Mouse (Mus musculus) liver (tissue): ENCODE data around the gene Oit3.
"Not testable (repeated sequence)": the region's sequence is repeated elsewhere in the genome, so short reads cannot be mapped to it uniquely, and the experiment has no call there.

ENCODE experiments used
- DNase-seq: peaks from one replicate; pipeline ENCODE4 v3.0.0-alpha.2; 2020; ENCODE audit warnings: mixed read lengths

The Oit3 gene

DNA sequence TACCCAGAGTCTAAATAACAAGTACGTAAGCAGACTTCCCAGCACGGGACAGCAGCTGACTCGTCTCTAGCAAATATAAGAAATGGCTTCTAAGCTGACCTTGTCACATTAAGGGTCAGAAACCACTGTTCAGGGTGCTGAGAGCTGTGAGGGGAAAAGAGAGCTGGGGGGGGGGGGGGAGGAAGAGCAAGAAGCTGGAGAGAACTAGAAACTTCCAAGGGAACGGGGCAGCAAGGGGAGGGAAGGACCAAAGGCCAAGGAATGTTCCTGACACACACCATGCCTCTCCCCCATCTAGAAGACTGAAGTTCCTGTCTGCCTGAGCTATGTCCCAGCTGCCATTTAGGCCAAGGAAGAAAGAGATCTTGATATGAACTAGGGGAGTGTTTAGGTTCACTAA, 15.2 kb downstream of the Oit3 start:
- no peak for DNase-seq

DNA sequence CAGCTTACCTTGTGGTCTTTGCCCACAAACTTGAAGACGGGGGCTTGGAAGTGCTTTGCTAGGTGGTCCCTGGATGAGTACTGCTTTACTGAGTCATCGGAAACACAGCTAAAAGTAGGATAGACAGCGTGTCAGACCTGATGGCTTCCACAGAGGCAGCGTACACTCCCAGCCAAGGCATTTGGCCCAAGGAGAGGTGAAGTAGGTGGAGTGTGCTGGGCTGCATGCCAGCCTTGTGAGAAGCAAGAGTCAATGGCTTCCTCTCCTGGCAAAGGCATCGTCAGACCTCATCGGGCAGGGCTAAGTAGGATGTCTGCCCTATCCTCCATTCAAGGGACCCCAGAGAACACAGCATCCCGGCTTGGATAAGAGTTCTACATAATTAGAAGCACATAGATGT, 16.2 kb downstream of the Oit3 start:
- no peak for DNase-seq

DNA sequence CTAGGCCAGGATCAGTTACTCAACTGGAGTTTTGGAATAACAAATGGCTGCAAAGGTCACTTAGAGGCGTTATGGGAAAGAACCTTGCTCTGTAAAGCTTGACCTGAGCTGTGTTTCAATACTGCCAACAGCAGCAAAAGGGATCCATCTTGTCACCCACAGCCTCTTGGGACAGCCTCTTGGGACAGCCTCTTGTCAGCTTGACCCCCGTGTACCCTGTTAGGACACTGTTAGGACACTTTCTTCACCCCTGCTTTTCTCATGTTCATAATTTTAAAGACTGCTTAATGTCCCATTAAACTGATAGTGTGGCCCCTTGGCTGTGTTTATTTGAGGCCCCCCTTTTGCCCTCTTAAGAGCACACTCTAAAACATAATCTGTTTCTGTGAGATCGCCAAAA, 17.1 kb downstream of the Oit3 start:
- no peak for DNase-seq

DNA sequence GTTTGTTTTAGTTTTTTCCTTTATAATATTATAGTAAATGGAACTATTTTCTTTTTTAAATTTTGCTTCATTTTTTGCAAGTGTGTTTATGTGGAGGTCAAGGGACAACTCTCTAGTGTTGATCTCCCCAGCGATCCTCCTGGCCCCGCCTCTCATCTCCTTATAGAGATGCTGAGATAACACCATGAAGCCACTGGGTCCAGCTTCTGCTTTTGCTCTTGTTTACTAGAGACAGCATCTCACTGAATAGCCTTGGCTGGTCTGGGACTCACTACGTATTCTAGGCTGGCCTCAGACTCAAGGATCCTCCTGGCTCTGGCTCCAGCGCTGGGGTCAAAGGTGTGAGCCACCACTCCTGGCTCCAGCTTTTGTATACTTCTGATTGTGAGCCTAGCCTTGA, 22.1 kb downstream of the Oit3 start:
- DNase-seq: no peak

DNA sequence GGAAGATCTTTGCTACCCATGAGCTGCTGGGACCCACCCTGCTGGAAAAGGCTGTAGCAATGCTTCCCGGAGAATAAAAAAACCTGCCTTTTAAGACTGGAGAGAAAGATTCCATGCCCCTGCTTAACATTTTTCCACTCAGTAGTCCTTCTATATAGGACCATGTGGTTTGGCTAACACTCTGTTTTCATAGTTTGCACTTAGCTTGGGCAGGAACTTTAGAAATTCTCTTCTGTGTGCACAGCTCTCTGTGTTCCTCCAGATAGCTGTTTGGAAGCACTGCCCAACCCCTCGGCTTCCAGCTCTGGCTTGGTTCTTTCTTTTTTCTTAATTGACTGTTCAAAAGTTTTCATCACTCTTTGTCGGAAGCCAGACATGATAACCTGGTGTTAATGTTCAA, 25.0 kb downstream of the Oit3 start:
- no peak for DNase-seq

DNA sequence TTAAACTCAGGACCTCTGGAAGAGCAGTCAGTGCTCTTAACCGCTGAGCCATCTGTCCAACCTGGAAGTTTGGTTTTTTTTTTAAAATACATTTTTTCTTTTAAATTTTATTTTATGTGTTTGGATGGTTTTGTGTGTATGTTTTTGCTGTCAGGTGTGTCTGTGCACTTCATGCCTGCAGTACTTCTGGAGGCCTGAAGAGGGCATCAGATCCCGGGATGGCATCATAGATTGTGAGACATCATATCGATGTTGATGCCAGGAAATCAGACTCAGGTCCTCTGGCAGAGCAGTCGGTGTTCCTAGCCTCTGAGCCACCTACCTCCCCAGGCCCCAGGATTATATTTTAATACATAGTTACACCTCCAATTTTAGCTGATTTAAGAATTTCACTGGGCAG, 27.9 kb downstream of the Oit3 start:
- no peak for DNase-seq

DNA sequence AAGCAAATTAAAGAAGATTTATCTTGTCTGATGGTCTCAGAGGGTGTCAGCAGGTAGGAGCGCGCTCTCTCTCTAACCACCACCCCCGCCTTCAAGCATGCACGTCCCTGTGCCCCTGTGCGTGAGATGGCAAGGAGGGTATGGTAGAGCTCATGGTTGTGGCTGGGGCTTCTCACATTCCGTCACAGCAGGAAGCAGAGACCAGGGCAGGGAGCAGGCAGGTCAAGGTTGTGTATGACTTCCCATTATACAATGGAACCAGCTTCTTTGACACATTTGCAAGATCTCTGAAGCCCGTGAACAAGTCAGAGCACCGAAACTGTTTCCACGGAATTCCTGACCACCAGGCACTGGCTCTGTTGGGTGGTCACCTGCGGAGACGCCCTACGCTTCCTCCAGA, 31.3 kb downstream of the Oit3 start:
- no peak for DNase-seq

DNA sequence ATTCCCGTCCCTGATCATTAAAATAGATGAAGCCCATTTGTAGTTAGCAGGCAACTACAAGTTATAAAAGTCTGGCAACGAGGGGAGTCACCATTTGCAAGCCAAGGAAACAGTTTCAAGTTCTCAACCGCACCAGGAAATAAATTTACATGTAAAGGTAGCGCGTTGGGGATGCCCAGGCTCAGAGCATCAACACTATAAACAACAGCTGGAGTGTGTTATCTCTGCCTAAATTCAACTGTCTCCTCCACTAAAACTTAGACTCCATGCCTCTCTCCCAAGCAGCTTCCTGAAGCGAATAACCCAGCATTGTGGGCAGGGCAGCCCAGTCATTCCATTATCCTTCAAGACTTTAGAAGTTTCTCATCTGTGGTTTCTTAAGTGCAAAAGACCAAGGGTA, 33.1 kb downstream of the Oit3 start:
- DNase-seq: no peak

DNA sequence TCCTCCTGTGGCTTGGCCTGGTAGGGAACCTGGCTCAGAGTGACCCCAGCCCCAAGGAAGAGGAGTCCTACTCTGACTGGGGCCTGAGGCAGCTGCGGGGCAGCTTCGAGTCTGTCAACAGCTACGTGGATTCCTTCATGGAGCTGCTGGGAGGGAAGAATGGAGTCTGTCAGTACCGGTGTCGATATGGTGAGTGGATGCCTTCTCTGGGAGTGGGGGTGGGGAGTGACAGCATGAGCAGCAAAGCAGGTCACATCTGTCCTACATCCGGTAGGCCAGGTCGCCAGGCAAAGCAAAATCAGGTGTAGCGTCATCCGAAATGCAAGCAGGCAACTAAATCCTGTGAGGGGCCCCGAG, 37.8 kb downstream of the Oit3 start:
- DNase-seq: no peak

DNA sequence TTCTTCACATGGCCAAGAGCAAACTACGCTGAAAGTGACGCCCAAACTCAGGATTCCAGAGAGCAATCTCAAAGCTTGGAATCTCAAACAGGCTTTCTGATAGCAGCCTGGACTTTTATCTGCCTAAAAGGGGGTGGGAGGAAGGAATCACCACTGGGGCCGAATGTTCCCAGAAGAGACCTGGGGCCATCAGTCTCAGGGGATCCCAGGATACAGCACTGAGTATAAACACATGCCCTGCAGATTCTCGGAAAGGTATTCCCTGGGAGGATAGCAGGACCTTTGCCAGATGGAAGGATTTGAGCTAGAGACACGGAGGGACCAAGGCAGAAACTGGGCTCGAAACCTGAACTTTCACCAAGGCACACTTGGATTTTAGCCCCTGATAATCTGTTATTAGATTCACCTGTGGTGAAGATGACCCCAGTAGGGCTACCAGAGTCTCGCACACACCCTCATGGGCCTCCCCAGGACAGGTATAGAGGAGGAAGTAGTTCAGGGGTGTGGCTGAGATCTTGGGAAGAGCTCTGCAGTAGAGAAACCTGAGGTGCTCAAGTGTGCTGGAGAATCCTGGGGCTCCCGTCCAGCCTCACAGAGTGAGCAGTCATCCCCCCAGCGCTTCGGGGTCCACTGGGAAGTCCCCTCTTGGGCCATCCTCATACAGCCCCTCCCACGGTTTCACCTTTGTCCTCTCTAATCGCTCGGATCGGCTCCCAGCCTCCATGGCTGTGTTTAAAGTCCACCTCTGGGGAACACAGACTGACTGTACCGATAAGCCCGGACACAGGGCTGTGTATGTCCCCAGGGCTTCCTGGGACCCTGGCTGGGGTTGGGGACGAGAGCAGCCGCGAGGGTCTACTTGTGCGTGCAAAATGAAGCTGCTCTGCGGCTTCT, 38.4 kb downstream of the Oit3 start, which contains the start of gene Pla2g12b:
Pla2g12b (plus strand) TSS at position 762 of the 894 bp plus-strand sequence.
- peak; percentile 50 for DNase-seq

DNA sequence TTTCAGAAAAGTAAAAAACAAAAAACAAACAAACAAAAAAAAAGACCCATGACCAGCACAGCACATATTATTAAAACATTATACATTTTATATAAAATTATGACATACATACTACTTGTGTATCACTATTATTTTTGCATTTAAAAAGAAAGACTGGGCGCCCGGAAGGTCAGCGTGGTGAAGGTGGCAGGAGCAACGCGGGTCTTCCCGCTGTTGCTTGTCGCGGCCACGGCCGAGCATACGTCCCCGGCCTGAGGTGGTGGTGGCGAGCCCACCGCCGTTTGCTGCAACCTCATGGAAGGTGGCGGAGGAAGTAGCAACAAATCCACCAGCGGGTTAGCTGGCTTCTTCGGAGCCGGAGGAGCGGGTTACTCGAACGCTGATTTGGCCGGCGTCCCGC, 46.1 kb downstream of the Oit3 start, which contains the start of gene Gm10273:
Gm10273 (plus strand) TSS at position 172 of the 400 bp plus-strand sequence.
- DNase-seq: not testable (repeated sequence)

DNA sequence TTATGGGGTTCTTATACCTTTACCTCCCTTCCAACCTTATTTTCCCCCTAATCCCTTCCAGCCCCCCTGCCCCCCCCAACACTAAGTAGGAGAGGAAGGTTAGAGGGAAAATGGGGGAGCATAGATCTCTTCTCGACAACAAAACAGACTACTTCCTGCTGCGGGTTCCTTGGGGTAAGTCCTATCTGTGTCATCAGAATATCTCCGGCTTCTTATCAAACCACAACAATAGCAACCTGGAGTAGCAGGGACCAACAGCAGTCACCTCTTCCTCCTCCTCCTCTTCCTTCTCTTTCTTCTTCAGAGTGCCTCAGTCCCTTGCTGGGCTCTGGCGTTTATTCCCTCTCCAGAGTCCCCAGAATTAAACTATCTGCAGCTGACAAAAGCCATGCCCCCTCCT, 49.7 kb downstream of the Oit3 start:
- no peak for DNase-seq

DNA sequence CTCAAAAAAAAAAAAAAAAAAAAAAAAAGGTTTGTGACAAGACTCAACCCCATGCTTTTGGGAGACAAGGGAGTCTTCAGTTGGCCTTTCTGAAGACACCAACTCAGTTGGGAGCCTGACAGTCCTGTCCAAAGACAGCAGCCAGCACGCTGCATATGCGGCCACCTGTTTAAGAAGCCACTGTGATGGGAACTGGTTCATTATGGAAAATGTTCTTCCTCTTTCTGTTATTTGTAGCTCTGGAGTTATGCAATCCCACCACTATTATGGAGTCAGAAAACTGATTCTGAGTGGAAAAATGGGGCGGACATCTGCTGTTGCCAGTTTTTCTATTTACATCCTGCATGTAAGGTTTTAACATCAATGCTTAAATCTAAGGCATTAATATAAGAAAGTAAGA, 51.9 kb downstream of the Oit3 start:
- no peak for DNase-seq

DNA sequence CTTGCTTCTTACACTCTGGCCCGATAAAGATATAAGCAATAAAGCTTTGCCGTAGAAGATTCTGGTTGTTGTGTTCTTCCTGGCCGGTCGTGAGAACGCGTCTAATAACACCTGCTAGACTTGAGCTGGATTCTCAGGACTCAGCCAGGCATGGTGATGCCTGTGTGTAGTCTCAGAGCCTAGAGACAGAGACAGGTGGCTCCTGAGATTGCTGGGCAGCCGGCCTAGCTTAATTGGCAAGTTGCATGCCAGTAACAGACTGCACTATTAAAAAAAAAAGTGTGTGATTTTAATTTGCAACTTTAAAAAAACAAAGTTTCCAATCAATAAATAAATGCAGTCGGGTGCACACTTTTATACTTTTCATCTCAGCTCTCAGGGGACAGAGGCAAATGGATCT, 54.6 kb downstream of the Oit3 start:
- no peak for DNase-seq

DNA sequence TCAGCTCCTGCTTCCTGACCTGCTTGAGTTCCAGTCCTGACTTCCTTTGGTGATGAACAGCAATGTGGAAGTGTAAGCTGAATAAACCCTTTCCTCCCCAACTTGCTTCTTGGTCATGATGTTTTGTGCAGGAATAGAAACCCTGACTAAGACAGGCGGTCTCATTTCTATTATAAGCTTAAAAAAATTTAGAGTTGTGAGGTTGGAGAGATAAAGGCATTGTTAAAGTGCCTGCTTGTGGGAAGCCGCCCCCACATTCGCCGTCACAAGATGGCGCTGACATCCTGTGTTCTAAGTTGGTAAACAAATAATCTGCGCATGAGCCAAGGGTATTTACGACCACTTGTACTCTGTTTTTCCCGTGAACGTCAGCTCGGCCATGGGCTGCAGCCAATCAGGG, 60.0 kb downstream of the Oit3 start:
- DNase-seq: not testable (repeated sequence)

DNA sequence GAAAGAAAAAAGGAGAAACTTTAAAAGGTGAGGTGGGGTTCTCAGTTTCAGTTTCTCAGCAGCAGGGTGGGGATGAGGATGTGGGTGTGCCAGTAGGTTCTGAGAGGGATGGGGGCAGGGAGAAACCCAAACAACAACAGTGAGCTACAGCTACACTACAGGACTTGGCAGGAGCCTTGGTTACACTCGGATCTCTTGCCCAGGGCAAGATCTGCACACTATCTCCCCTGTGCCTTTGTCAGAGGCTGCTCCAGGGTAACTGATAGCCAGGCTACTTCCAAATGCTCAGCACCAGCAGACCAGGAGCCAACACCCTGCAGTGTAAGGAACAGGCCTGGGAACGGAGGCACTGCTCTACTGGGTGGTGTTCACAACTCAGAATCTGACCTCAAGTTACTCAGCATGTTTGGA, 61.2 kb downstream of the Oit3 start:
- peak; percentile 8 for DNase-seq

DNA sequence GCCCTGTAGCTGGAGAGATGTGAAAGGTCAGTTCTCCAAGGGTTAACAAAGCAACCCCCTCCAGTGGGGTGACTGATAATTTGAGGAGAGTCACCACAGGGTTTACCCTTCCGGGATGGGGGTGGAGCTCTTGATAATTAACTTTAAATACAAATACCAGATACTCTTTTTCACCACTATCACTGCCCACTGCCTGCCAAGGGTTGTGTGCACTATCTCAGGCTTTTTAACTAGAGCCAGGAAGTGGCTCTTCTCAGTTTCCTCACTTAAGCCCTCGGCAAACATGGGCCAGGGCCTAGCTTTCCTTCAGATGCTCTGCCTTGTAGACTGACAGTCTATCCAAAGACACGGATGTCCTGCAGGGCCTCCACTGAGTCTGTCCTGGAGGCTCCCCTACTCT, 61.7 kb downstream of the Oit3 start:
- no peak for DNase-seq

DNA sequence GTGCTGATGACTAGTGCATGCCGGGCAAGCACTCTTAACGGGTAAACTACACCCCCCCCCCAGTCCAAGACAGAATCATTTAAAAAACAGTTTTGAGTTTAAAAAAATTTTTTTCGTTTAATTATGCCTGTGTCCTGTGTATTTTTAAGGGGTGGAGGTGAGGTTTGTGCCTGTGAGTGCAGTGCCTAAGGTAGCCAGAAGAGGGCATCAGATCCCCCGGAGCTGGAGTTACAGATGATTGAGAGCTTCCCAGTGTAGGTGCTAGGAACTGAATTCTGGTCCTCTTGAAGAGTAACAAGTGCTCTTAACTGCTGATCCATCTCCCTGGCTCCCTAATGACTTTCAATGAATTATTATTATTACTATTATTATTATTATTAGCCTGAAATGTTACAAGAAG, 62.9 kb downstream of the Oit3 start:
- peak; percentile 15 for DNase-seq

DNA sequence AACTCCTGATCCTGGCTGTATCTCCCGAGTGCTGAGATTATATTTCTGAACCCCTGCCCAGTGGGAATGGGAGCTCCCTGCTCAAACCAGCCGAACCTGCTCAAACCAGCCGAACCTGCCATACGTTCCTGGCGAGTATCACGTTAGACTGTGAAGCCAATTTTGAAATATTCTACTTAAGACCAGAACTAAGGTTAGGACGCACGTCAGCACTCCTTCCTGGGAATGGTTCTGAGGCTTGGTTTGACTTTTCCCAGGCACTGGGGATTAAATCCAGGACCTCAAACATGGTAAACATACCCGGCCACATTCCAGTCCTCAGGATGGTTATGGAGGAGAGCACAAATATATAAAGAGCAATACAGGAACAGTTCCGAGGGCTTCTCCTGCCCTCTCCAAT, 63.7 kb downstream of the Oit3 start:
- DNase-seq: no peak
